Mouse (Mus musculus): ENCODE results near the gene Tcaim.

GRCm38 (mm10) chr9:122814775-122815174 lies 9.4 kb downstream of the Tcaim start:
- no peak for TF ChIP-seq POLR2A (IDR thresholded peaks at IDR 0.05; ENCODE audit: low read depth, low read length)
- TF ChIP-seq CTCF (IDR thresholded peaks at IDR 0.05; ENCODE audit: borderline replicate concordance, insufficient read depth, low read length) = no peak
